Mouse (Mus musculus): ENCODE measurements at regions not wholly inside any gene's neighbourhood (a gene's known extent, or its start where the extent isn't known, plus 50 kb on each side); places are given as distances from the start of the nearest gene placed in this dataset.

DNA sequence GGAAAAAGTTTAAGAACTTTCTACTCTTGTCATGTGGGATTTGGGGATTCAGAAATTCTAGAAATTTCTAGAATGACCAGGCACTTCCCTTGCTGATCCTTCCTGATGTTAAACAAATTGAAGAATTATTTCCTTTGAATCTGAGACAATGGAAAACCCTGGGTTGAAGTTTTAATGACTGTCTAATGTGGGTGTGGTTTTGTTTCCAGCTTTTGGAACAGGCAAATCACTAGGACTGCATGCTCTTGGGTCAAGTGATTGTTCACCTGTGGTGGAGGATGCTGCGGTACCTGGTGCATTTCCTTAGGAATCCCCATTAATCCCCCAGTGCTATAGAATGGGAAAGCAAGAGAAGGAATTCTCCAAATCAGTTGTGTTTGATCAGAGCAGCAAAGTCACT, 184.8 kb downstream of the Slc30a10 start:
- no peak for TF ChIP-seq POLR2A (IDR thresholded peaks at IDR 0.05; ENCODE audit: control insufficient read depth, extremely low read depth, insufficient read depth, low read length, poor library complexity)
- TF ChIP-seq CTCF (IDR thresholded peaks at IDR 0.05; ENCODE audit: borderline replicate concordance, control insufficient read depth, extremely low read depth, insufficient read depth, low read length, poor library complexity) = no peak
- Histone ChIP-seq H3K4me3 (ENCODE audit: control insufficient read depth, insufficient read depth, low read length) (no peak overlapping the region), H3K36me3 (ENCODE audit: control insufficient read depth, insufficient read depth, low read length) (no peaks in the 10 kb centered on the region), H3K4me1 (replicated peaks; ENCODE audit: control insufficient read depth, insufficient read depth, low read length) (no peaks in the 10 kb centered on the region), H3K27ac (ENCODE audit: control insufficient read depth, insufficient read depth, low read length) (no peak overlapping the region), H3K27me3 (ENCODE audit: control insufficient read depth, insufficient read depth, low read length) (no peaks in the 10 kb centered on the region)
- WGBS = 94% methylated on average over 1 of the region's 1 CpGs
- DNase-seq = no peak

DNA sequence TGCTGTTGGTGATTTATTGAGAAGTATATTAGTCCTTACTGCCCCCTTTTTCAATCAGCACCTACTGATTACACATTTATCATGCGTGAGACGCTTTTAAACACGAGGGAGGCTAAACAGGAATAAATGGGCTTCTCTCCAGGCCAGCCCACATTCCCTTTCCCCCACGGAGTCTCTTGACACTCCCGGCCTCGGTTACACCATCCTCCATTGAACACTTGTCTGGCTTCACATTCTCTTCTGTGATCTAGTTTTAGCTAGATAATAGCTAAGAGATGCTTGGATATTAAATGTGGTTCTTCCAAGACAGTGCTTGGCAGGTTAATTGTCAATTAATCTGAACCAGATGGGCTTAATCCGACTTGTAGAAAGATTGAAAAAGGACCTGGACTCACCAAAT, 189.4 kb downstream of the Slc30a10 start:
- no peak for DNase-seq
- TF ChIP-seq POLR2A (IDR thresholded peaks at IDR 0.05; ENCODE audit: control insufficient read depth, extremely low read depth, insufficient read depth, low read length, poor library complexity) = no peak
- TF ChIP-seq CTCF (IDR thresholded peaks at IDR 0.05; ENCODE audit: borderline replicate concordance, control insufficient read depth, extremely low read depth, insufficient read depth, low read length, poor library complexity) = no peak
- Histone ChIP-seq H3K4me1 (replicated peaks; ENCODE audit: control insufficient read depth, insufficient read depth, low read length) (no peaks in the 10 kb centered on the region), H3K4me3 (ENCODE audit: control insufficient read depth, insufficient read depth, low read length) (no peak overlapping the region), H3K27me3 (ENCODE audit: control insufficient read depth, insufficient read depth, low read length) (no peaks in the 10 kb centered on the region), H3K27ac (ENCODE audit: control insufficient read depth, insufficient read depth, low read length) (no peak overlapping the region), H3K36me3 (ENCODE audit: control insufficient read depth, insufficient read depth, low read length) (no peaks in the 10 kb centered on the region)
- 87% methylated on average over 7 of the region's 7 CpGs for WGBS

DNA sequence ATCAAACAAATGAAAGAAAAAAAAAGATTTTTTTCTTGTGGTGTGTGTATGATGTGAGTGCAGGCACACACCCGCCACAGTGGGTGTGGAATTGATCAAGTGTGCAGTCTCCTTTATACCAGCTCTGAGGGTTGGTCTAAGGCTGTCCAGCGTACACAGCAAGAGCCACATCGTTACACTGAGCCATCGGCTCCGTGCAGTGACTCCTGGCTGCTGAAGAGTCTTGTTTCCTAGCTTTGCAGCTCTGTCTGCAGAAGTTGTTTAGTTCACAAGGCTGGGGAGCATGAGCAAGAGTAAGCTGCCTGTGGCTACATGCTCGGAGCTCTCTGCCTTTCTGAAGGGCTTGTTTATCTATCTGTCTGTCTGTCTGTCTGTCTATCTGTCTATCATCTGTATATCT, 193.5 kb downstream of the Slc30a10 start:
- H3K4me3 ChIP-seq (ENCODE audit: control insufficient read depth, insufficient read depth, low read length) = no peak overlapping the region
- H3K27ac ChIP-seq (ENCODE audit: control insufficient read depth, insufficient read depth, low read length) = no peak overlapping the region
- H3K4me1 ChIP-seq (replicated peaks; ENCODE audit: control insufficient read depth, insufficient read depth, low read length) = no peaks in the 10 kb centered on the region
- no peak for DNase-seq
- H3K27me3 ChIP-seq (ENCODE audit: control insufficient read depth, insufficient read depth, low read length) = no peaks in the 10 kb centered on the region
- WGBS = 90% methylated on average over 6 of the region's 6 CpGs
- TF ChIP-seq POLR2A (IDR thresholded peaks at IDR 0.05; ENCODE audit: control insufficient read depth, extremely low read depth, insufficient read depth, low read length, poor library complexity) = no peak
- TF ChIP-seq CTCF (IDR thresholded peaks at IDR 0.05; ENCODE audit: borderline replicate concordance, control insufficient read depth, extremely low read depth, insufficient read depth, low read length, poor library complexity) = no peak
- H3K36me3 ChIP-seq (ENCODE audit: control insufficient read depth, insufficient read depth, low read length) = no peaks in the 10 kb centered on the region

DNA sequence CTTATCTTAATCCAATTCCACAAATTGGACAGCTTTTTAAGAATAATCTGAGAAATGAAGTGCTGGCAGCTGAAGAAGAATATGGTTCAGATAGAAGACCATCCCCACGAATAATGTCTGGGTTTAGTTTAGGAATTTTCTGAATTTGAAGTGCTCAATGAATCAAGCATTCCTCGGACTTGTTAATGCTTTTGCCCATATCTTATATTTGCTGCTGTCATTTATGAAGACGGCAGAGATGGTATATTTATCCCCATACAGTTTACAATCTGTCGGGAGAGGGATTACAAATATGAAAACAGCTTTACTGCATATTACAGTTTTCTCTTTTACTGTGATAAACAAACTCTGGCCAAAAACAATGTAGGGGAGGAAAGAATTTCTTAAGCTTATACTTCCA, 194.3 kb downstream of the Slc30a10 start:
- WGBS = 91% methylated on average over 4 of the region's 4 CpGs
- Histone ChIP-seq H3K27ac (ENCODE audit: control insufficient read depth, insufficient read depth, low read length) (no peak overlapping the region), H3K27me3 (ENCODE audit: control insufficient read depth, insufficient read depth, low read length) (no peaks in the 10 kb centered on the region), H3K4me1 (replicated peaks; ENCODE audit: control insufficient read depth, insufficient read depth, low read length) (no peaks in the 10 kb centered on the region), H3K4me3 (ENCODE audit: control insufficient read depth, insufficient read depth, low read length) (no peak overlapping the region), H3K36me3 (ENCODE audit: control insufficient read depth, insufficient read depth, low read length) (no peaks in the 10 kb centered on the region)
- no peak for DNase-seq
- no peak for TF ChIP-seq CTCF (IDR thresholded peaks at IDR 0.05; ENCODE audit: borderline replicate concordance, control insufficient read depth, extremely low read depth, insufficient read depth, low read length, poor library complexity)
- no peak for TF ChIP-seq POLR2A (IDR thresholded peaks at IDR 0.05; ENCODE audit: control insufficient read depth, extremely low read depth, insufficient read depth, low read length, poor library complexity)

DNA sequence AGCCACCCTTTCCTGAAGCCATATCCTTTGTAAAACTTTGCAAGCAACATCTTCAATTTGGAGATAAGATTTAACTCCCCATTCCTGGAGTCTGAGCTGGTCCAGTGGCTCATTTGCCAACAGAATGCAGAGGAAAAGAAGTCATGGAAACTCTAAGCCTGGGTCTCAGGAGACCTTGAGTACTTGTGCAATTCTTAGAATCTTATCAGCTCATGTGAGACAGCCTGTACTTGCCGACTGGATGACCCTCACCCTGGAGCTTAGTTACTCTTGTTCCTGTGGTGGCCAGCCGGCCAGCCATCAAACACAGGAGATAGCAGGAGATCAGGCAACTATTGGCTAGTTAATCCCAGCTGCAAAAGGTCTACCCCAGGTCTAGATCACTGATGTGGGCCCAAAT, 196.3 kb downstream of the Slc30a10 start:
- no peak overlapping the region for H3K27ac ChIP-seq (ENCODE audit: control insufficient read depth, insufficient read depth, low read length)
- TF ChIP-seq CTCF (IDR thresholded peaks at IDR 0.05; ENCODE audit: borderline replicate concordance, control insufficient read depth, extremely low read depth, insufficient read depth, low read length, poor library complexity) (no peak), POLR2A (IDR thresholded peaks at IDR 0.05; ENCODE audit: control insufficient read depth, extremely low read depth, insufficient read depth, low read length, poor library complexity) (no peak)
- H3K4me3 ChIP-seq (ENCODE audit: control insufficient read depth, insufficient read depth, low read length) = no peak overlapping the region
- H3K36me3 ChIP-seq (ENCODE audit: control insufficient read depth, insufficient read depth, low read length) = no peaks in the 10 kb centered on the region
- DNase-seq = no peak
- WGBS = 87% methylated on average over 2 of the region's 2 CpGs
- no peaks in the 10 kb centered on the region for H3K27me3 ChIP-seq (ENCODE audit: control insufficient read depth, insufficient read depth, low read length)
- no peaks in the 10 kb centered on the region for H3K4me1 ChIP-seq (replicated peaks; ENCODE audit: control insufficient read depth, insufficient read depth, low read length)

DNA sequence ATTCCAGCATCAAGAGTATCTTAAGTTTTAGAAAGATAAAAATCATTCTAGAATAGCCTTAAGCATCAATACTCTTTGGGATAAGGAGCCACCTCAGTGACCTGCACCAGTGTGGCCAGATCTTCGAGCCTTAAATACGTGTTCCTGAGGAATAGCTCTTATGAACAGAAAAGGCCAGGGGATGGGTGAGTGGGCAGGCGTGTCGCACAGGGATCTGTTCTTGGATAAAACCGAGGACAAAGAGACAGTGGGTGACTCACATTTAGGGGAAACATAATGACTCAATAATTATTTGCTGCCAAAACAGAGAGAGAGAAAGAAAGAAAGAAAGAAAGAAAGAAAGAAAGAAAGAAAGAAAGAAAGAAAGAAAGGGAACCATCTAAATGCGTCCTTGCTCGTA, 200.4 kb downstream of the Slc30a10 start:
- Histone ChIP-seq H3K4me1 (replicated peaks; ENCODE audit: control insufficient read depth, insufficient read depth, low read length) (no peaks in the 10 kb centered on the region), H3K27me3 (ENCODE audit: control insufficient read depth, insufficient read depth, low read length) (no peaks in the 10 kb centered on the region; the same call in 1 of the 2 replicates), H3K27ac (ENCODE audit: control insufficient read depth, insufficient read depth, low read length) (no peak overlapping the region), H3K36me3 (ENCODE audit: control insufficient read depth, insufficient read depth, low read length) (no peaks in the 10 kb centered on the region), H3K4me3 (ENCODE audit: control insufficient read depth, insufficient read depth, low read length) (no peak overlapping the region)
- 96% methylated on average over 7 of the region's 7 CpGs for WGBS
- no peak for DNase-seq
- TF ChIP-seq CTCF (IDR thresholded peaks at IDR 0.05; ENCODE audit: borderline replicate concordance, control insufficient read depth, extremely low read depth, insufficient read depth, low read length, poor library complexity) = no peak
- no peak for TF ChIP-seq POLR2A (IDR thresholded peaks at IDR 0.05; ENCODE audit: control insufficient read depth, extremely low read depth, insufficient read depth, low read length, poor library complexity)

DNA sequence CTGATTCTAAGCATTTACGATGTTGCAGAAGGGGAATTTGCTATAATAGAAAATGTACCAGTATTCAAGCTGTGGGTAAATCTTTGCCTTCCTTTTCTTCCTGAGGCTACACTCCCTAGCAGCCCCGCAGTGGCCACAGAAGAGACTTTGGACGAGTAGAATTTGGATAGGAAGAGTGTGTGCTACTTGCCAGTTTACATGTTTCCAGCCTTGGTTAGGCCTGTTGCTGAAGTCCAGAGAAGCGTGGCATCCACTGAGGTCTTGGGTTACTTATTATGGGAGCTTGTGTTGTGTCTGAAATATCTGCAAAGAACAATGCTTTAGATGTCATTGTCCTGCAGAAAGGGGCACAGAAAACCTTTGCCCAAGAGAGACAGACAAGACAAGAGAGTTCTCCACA, 200.8 kb downstream of the Slc30a10 start:
- Histone ChIP-seq H3K27me3 (ENCODE audit: control insufficient read depth, insufficient read depth, low read length) (no peaks in the 10 kb centered on the region; the same call in 1 of the 2 replicates), H3K27ac (ENCODE audit: control insufficient read depth, insufficient read depth, low read length) (no peak overlapping the region), H3K4me3 (ENCODE audit: control insufficient read depth, insufficient read depth, low read length) (no peak overlapping the region), H3K36me3 (ENCODE audit: control insufficient read depth, insufficient read depth, low read length) (no peaks in the 10 kb centered on the region), H3K4me1 (replicated peaks; ENCODE audit: control insufficient read depth, insufficient read depth, low read length) (no peaks in the 10 kb centered on the region)
- no peak for TF ChIP-seq POLR2A (IDR thresholded peaks at IDR 0.05; ENCODE audit: control insufficient read depth, extremely low read depth, insufficient read depth, low read length, poor library complexity)
- no peak for TF ChIP-seq CTCF (IDR thresholded peaks at IDR 0.05; ENCODE audit: borderline replicate concordance, control insufficient read depth, extremely low read depth, insufficient read depth, low read length, poor library complexity)
- 92% methylated on average over 4 of the region's 4 CpGs for WGBS
- DNase-seq = no peak
